Mouse (Mus musculus) CH12.LX (cell line): ENCODE measurements around the gene Gm21969.

Source experiments
- CTCF ChIP-seq, 2 experiments: IDR thresholded peaks in 1 of 2; conservative IDR thresholded peaks in 1 of 2; 2 replicates each; pipeline ENCODE4 v1.5.1; 2011 to 2012; ENCODE audit warnings: low read depth in 2 of 2, low read length in 2 of 2, improper control_type of control experiment in 1 of 2, inconsistent platforms in 1 of 2, mild to moderate bottlenecking in 1 of 2, moderate library complexity in 1 of 2
- ELF1 ChIP-seq: IDR thresholded peaks from 2 replicates; pipeline ENCODE4 v1.6.1; 2014; ENCODE audit warnings: low read depth, mild to moderate bottlenecking, inconsistent platforms, low read length, improper control_type of control experiment
- EP300 ChIP-seq: IDR thresholded peaks from 2 replicates; pipeline ENCODE4 v1.6.1; 2011; ENCODE audit warnings: low read length, improper control_type of control experiment
- JUND ChIP-seq: conservative IDR thresholded peaks from 2 replicates; pipeline ENCODE4 v1.6.1; 2011; ENCODE audit warnings: low read depth, low read length, improper control_type of control experiment
- MAFK ChIP-seq: IDR thresholded peaks from 2 replicates; pipeline ENCODE4 v1.6.1; 2011; ENCODE audit warnings: low read length, improper control_type of control experiment; ENCODE audit not compliant: insufficient replicate concordance
- RAD21 ChIP-seq: IDR thresholded peaks from 2 replicates; pipeline ENCODE4 v1.6.1; 2011; ENCODE audit warnings: low read depth, mild to moderate bottlenecking, low read length, improper control_type of control experiment, moderate library complexity
- SMC3 ChIP-seq: IDR thresholded peaks from 2 replicates; pipeline ENCODE4 v1.6.1; 2011; ENCODE audit warnings: low read depth, low read length, improper control_type of control experiment
- ZC3H11A ChIP-seq: IDR thresholded peaks from 2 replicates; pipeline ENCODE4 v1.6.1; 2012; ENCODE audit warnings: low read depth, mild to moderate bottlenecking, inconsistent platforms, low read length, improper control_type of control experiment
- ZKSCAN1 ChIP-seq: IDR thresholded peaks from 2 replicates; pipeline ENCODE4 v1.6.1; 2012; ENCODE audit warnings: low read depth, inconsistent platforms, low read length, improper control_type of control experiment, borderline replicate concordance
- ZNF384 ChIP-seq: IDR thresholded peaks from 2 replicates; pipeline ENCODE4 v1.6.1; 2012; ENCODE audit warnings: low read depth, low read length, improper control_type of control experiment, inconsistent platforms

GRCm38 (mm10) chr4:139575673-139576003, 27.3 kb upstream of the Gm21969 start:
- no peak for TF ChIP-seq CTCF (conservative IDR thresholded peaks at IDR 0.05 in 1 of 2, IDR thresholded peaks at IDR 0.05 in 1 of 2; ENCODE audit: low read depth in 2 of 2, low read length in 2 of 2)
- TF ChIP-seq EP300 = no peak
- TF ChIP-seq MAFK = no peak
- TF ChIP-seq ZKSCAN1 = no peak
- no peak for TF ChIP-seq JUND
- TF ChIP-seq ZNF384 = no peak
- no peak for TF ChIP-seq ELF1
- TF ChIP-seq ZC3H11A = no peak
- TF ChIP-seq RAD21 = no peak
- no peak for TF ChIP-seq SMC3
